Mouse (Mus musculus) c-Kit-positive CD71-positive TER-119-positive erythroid progenitor cells, embryonic 14.5 days (primary cell): ENCODE measurements around the gene Aldh1a1.

Experiments
- DNase-seq: peaks from one replicate; pipeline ENCODE4 v3.0.0-alpha.2; 2013; ENCODE audit warnings: low spot score

The Aldh1a1 gene

DNA sequence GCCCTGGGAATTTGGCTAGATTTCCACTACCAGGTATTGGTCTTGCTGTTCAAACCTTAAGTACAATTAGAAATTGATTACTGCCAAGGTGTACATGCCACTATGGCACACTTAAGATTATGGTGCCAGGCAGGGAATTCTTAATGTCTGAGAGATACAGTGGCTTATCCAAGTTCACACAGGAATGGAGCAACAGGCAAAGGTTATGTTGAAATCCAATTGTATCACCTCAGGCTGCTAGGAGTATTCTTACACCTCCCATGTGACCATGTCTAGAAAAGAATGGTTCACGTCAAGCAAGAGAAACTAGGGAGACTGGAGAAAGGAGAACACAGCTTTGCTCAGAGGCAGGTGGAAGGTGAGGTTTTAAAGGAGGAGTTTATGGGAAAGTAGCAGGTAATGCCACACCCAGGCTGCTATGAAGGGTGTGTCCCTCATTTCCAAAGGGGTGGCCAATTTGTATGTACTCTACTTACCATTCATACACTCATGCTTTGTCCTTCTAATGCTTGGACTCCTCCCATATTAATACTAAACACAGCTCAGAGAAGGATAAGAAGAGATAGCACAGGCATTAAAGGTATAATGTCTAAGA lies 160.7 kb downstream of the Aldh1a1 start:
- no peak for DNase-seq

DNA sequence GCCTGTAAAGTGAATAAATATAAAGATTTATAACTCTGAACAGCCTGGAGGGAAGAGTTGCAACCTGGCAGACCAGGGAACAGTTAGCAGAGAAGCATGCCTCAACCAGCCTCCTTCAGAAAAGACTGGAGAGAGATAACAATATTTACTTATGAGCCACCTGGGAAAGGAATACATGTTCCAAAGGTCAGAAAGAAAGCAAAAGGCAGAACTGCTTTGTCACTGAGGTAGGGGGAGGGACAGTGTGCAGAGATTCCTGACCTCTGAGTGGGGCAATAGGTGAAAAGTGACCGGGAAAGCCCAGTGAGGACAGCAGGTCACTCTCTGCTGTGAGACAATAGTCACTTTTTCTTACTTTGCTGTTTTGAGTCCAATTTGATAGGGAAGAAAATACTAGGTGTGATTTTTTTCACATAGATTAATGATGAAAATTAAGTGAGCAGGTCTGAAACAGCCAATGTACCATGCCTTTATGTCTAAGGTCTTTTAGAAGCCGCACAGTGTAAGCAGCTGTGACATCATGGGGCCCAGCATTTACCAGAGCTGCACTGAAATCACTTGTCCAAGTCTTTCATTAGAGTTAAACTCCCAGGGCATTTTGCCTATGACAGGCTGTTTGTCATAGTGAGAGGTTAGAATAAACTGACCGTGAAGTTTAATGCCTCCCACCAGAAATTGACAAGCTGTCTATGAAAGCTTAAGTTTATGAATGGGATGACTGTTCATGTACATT lies 161.8 kb downstream of the Aldh1a1 start:
- no peak for DNase-seq

DNA sequence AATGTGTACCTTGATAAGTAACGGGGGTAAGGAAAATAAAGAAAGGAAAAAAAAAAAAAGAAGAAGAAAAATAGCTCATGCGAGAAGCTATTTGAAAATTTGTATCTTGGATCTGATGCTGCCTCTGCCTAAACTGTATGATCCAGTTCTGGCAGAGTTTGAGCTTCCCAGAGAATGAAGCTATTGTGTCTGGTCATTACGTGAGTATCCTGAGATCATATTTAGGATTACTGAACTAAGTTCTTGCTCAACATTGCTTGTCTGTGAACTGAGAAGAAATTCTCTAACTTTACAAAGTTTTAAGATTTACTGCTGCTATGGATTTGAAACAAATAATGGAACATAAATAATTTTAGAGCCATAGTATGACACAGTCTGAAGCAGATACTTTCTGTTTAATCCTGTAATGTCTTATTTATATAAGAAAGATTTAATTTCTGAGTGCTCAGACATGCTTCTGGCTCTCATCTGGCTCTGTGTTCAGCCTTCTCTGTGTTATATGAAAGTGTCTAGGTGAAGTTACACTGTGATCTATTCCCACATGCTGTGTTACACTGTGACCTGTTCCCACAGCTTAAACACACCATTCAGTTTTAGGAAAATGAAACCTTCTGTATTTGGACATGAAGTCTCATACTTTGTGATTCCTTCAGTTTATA lies 185.3 kb downstream of the Aldh1a1 start:
- DNase-seq: no peak
